Mouse (Mus musculus): Measurements from ENCODE around the gene Runx3.

Runx3 gene

DNA sequence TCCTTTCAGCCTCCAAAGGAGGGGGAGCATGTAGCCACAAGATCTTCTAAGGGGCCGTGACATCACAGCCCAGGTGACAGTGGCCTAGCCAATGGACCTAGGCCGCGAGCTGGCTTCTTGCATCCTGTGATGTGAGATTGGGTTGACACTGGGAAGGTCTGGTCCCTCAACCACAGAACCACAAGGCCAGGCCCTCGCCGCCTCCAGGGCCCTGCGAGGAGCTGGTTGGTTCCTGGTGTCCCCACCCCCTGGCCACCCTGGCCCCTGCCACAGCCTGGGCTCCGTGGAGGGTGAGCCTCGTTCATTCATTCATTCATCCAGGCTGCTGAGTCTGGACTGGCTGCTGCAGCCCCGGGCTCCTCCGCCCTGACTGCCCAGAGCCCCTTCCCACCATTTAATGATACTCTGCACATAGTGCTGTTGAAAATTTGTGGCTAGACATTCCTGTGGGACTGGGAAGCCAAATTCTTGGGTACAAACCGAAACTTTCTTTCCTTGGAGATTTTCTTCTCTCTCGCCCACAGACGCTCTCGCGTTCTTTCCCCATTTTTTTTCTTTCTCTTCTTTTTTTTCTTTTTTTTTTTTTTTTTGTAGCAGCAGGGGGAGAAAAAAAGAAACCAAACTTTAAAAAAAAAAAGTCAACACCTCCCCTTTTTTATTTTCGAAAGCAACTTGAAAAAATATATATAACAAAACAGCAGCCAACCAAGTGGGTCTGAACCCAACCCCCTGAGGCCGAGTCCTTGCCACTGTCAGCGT lies at the start of gene Runx3:
Runx3 (plus strand) TSS at position 311 of the 759 bp plus-strand sequence.
- DNase-seq (ENCODE audit: low read depth, low spot score), result no peak

GRCm38 (mm10) chr4:135072671-135073070 lies 47.8 kb upstream of the Runx3 start:
- DNase-seq (ENCODE audit: low read depth, low spot score), result no peak

GRCm38 (mm10) chr4:135073523-135073922 lies 46.9 kb upstream of the Runx3 start:
- no peak for DNase-seq (ENCODE audit: low read depth, low spot score)

DNA sequence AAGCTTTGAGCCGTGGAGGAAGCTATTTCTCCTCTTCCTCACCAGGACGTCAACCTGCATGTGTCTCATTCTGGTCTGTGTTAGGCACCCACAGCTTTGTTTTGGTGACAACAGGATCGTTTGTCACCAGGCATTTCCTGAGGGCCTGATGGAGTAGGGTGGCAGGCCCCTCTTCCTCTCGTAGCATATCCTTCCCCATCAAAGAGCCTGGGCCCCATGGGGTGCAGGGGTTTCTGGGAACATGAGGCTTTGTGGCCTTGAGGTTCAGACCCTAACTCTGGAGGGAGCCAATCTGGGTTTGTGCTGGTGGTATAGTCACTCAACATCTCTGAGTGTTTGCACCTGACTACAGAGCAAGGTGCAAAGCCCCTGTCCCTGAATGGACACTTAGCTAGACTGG lies 45.8 kb upstream of the Runx3 start:
- DNase-seq (ENCODE audit: low read depth, low spot score), result no peak

DNA sequence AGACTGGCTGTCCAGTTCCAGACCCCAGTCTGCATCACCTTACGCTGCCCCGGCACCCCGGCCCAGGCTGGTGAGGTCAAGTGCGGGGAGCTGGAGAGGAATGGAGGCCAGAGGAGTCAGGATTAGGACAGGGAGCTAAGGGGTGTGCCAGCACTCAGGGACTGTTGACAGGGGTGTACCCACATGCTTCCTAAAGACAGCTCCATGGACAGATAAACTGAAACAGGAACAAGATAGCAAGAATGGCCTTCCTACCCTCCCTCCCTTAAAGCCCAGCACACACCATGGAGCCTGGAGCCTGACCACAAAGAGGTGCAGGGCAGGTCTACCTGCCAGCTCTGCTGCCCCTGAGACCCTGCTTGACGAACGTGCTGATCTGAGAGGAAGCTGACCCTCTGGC lies 45.1 kb upstream of the Runx3 start:
- no peak for DNase-seq (ENCODE audit: low read depth, low spot score)

GRCm38 (mm10) chr4:135076611-135077010 lies 43.8 kb upstream of the Runx3 start:
- DNase-seq (ENCODE audit: low read depth, low spot score), result no peak

GRCm38 (mm10) chr4:135077196-135077595 lies 43.3 kb upstream of the Runx3 start:
- no peak for DNase-seq (ENCODE audit: low read depth, low spot score)

GRCm38 (mm10) chr4:135079859-135080640 lies 40.4 kb upstream of the Runx3 start:
- no peak for DNase-seq (ENCODE audit: low read depth, low spot score)

- no peak for DNase-seq (ENCODE audit: low read depth, low spot score)
Measured at GRCm38 (mm10) chr4:135080641-135080920, 39.9 kb upstream of the Runx3 start.

- DNase-seq (ENCODE audit: low read depth, low spot score), result no peak
Measured at GRCm38 (mm10) chr4:135083089-135083488, 37.4 kb upstream of the Runx3 start.

- DNase-seq (ENCODE audit: low read depth, low spot score), result peak; percentile 19
Measured at GRCm38 (mm10) chr4:135085077-135085853, 35.2 kb upstream of the Runx3 start.

DNA sequence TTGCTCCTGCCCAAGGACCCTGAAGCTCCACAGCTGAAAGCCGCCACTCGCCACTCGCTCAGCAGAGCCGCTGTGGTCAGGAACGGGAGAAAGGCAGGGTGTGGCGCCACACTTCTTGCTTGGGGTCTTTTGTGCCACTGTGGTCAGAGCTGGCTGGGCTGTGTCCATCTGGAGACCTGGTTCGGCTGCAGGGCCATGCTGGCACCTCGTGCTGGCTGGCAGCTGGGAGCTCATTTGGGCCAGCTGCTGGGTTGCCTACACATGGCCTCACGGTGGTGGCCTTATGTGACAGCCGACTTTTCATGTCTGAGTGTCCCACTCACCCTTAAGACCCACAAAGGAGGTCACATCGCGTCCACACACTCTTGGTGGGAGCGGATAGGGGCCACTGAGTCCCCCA lies 29.8 kb upstream of the Runx3 start:
- DNase-seq (ENCODE audit: low read depth, low spot score), result no peak

DNA sequence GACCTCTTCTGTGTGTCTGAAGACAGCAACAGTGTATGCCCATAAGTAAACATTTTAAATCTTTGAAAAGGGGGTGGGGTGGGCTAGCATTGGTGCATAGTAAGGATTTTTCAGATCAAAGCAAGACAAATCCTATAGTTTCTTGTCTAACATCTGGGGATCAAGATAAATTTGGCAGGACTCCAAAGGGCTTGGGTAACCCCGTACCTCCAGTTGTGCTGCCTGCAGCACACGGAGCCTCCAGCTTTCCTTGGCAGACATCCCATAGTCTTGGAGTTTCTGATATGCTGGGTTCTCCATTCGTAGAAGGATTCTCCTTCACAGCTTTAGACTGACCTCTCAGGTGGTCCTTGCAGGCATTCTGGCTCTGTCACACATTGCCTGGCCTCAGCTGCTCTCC lies 27.6 kb upstream of the Runx3 start:
- DNase-seq (ENCODE audit: low read depth, low spot score), result no peak

DNA sequence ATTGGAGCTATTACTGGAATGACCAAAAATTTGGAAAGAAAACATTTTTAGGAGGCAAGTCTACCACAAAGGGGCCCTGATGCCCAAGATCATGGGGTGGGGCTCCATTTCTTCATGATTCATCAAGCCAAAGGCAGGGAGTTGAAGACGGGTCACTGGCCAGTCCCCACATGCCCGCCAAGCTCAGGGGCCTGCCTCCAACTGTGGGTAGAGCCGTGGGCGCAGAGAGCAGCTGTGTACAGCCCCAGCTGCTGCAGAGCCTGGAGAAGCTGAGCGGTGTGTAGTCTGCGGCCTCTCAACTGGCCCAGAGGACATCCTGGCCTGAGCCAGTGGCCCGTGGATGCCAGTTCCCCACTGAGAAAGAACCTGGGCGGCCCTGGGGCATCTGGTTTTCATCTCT lies 24.8 kb upstream of the Runx3 start:
- DNase-seq (ENCODE audit: low read depth, low spot score), result no peak

DNA sequence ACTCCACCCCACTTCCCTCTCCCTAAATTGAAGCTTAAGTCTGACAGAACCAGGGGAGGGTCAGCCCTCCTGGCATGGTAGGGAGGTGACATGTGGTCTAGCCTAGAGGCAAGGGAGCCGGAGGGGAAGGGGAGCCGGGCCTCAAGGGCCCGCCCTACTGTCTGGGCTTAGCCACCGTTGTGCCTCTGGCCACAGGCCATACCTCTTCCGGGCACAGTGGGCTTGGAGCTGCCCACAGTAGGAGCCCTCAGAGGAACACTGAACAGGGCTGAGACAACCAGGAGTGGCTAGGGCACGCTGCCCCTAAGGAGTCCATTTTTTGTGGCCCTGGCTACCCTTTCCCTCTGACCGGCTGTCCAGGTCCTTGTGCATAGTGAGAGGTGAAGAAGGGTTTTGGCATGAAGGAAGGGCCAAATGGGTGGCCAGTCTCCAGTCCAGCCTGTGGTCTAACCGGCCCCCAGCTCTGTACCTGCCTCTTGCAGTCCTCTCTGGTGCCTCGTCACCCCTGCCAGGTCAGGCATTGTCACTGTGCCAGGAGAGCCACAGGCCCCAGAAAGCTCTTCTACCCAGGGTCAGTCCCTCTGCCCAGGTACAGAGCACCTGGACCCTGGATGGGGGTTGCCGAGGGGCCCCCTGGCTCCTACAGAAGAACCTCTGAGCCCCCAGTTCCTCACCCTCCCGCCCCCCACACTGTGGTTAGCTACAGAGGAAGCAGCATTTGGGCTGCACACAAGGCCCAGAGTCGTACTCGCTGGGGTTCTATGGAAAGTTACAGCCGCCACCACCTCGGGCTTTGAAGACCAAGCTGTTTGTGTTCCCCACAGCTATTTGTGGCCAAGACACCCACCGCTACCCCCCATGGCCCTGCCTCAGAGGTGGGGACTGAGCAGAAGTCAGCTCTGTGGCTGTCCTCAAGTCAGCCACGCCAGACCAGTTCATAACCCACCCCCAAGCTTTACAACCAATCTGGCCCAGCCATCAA lies 22.3 kb upstream of the Runx3 start:
- DNase-seq (ENCODE audit: low read depth, low spot score), result no peak

- no peak for DNase-seq (ENCODE audit: low read depth, low spot score)
Measured at GRCm38 (mm10) chr4:135102019-135102740, 18.3 kb upstream of the Runx3 start.

- no peak for DNase-seq (ENCODE audit: low read depth, low spot score)
Measured at GRCm38 (mm10) chr4:135102761-135103160, 17.7 kb upstream of the Runx3 start.

DNA sequence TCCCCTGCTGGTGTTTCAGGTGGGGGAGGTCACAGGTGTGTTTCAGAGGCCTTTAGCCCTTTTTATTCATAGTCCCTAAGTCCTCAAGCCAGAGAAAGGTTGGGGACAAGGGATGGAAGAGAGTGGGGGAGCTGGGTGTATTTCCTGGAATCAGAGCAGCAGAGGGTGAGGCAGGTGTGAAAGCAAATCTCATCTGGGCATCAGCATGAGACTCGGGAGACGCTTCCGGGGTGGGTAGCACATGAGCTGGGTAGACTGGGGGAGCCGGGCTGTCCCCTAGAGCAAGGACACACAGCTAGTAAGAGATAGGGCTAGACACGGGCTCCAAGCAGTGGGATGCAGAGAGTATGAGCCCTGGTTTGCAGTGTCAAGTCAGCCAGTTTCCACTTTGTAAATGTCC lies 16.7 kb upstream of the Runx3 start:
- DNase-seq (ENCODE audit: low read depth, low spot score), result no peak

GRCm38 (mm10) chr4:135106968-135107367 lies 13.5 kb upstream of the Runx3 start:
- no peak for DNase-seq (ENCODE audit: low read depth, low spot score)

DNA sequence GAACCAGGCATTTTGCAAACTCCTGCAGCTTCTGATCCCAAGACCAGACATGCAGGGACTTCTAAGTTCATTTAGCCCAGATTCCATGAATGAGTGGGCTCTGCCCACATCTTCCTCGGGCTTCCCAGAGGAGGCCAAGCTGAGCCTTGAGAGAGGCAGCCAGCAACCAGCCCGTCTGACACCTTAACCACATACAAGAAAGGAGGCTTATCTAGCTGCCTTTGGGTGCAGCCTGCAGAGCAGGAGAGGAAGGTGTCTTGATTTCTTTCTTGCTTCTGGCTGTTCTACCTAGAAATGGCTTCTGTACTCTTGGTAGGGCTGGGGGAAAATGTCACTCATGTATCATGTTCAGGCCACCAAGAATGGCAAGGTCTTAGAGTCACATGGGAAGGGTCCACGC lies 11.8 kb upstream of the Runx3 start:
- no peak for DNase-seq (ENCODE audit: low read depth, low spot score)

DNA sequence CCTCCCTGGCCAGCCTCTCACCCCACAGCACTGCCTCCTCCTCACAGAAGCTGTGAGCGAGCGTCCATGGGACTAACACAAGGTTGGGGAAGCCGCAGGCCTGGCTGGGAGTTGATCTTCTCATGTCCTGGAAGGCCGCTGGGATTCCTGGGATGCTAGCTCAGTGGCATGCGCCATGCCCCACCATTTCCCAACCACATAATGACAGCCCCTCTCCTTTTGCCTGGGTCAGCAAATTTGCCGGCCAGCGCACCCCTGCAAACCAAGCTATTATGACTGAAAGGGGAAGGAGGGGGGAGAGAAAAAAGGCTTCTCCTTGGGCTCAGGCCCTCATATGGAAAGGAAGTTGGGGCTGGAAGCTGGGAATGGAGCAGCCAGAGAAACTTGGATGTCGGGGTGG lies 6.8 kb upstream of the Runx3 start:
- no peak for DNase-seq (ENCODE audit: low read depth, low spot score)
